Mouse (Mus musculus) cerebral cortex, adult 2 months (tissue): ENCODE results near the gene Jag2.

Source experiments
- WGBS: fragments of 180-500 bp; shearing (Covaris S2); methylation state at CpG from one replicate; pipeline ENCODE4 v1.1.7; 2018; 5-methylcytosine and 5-hydroxymethylcytosine counted together

The Jag2 gene

DNA sequence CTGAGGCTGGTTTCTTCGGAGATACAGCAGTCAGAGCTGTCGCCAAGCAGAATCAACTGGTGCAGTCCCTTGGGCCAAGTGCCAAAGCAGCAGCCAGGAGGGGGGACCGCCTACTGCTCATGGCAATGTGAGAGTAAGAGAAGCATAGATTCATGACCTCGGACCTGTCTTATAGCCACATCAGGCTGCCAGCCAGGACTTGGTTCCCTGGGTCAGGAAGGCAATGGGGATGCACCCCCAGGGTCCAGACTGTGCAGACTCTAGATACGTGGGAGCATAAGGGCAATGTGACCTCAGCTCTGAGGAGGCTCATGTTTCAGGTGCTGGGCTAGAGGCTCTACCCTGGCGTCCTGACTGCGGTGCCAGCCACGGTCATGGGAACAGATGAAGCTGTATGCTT is 25.6 kb downstream of the Jag2 start:
- WGBS, result 69% methylated on average over 8 of the region's 8 CpGs

DNA sequence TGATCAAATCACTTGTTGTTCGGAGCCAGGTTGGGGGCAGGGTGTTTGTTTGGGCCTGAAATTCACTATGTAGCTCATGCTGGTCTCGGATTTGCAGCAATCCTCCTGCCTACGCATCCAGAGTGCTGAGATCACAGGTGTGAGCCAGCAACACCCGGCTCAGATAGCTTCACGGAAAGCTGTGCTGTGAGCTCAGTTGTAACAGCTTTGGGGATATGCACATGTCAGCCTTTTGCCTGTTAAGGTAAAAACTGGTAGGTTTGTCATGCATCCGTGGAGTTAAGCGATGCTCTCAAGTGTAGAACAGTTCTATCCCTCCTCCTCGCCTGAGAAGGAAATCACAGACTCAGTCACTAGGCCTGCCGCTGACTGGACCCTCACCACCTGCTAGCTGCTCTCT is 28.9 kb downstream of the Jag2 start:
- 49% methylated on average over 9 of the region's 9 CpGs for WGBS

DNA sequence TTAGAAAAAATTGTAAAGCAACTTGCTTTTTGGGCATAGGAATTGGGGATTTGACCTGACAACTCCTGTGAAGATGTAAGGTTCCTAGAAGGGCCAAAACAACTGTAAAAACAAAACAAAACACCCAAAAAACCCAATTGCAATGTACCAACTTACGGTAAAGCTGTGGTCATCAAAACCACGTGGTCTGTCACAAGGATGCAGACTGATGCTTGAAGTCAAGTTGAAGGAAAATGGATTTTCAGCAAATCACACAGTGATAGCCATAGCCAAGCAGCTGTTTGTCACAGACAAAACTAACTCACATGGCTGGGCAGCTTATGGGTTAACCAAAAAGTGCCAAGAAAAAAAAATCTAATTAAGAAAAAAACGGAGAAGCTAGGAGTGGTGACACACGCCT is 30.6 kb downstream of the Jag2 start:
- 65% methylated on average over 4 of the region's 4 CpGs for WGBS

DNA sequence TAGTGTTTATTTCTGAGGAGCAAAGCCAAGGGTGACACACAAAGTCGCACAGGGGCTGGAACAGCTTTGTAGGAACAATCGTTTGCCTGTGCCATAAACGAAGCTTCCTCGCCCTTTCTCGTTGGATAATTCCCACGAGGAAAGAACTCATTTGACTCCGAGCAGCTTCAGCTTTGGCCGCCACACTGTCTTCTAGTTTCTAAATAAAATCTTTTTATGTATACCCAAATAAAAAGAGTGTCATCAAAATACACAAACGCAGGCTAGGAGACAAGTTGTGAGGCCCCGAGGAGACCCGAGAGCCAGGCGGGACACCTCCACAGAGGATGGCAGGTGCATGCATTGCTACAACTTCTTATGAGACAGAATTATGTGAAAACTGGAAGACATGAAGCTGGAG is 31.2 kb downstream of the Jag2 start:
- 51% methylated on average over 12 of the region's 12 CpGs for WGBS

DNA sequence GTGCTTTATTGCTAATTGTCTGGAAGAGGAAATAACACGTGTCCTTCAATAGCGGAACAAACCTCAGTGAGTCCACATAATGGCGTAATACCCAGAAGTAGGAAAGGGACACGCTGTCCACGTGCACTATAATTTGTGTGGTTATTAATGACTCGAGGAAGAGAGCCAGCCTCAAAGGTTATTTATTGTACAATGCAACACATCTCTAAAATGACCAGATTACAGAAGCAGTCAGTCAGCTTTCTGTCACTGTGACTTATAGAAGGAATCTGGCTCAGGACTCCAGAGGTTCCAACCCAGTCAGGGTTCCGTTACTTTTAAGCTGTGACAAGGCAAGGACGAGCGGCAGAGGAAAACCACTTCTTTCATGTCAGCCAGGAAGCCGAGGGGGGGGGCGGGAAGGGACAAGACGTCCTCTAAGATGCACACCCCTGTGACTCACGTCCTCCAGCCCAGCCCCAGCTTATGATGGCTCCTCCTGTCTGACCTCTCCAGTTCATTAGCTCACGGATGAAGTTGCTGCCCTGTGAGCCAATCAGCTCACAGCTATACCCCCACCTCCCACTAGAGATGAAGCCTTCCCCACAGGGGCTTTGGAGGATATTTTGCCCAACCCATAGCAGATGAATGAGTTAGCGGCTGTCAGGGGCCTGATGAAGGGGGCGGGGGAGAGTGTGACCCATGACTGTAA is 31.9 kb downstream of the Jag2 start:
- WGBS, result 37% methylated on average over 16 of the region's 16 CpGs

DNA sequence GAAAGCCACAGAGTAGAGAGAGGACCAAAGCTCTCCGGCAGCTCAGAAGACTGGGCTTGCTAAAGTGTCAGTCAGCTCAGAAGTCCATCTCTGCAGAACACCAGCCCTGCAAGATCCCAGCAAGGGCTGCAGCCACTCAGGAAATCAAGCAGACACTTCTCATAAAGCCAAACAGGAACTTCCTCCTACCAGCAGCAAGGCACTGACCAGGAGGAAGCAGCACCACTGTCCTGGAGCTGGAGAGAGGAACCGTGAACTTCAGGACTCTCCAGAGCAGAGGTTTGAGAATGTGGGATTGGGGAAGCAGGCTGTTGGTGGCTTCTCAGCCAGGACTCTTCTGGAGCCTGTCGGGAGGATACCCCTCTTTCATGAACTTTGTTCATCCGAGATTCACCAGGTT is 34.6 kb downstream of the Jag2 start:
- WGBS, result 57% methylated on average over 4 of the region's 4 CpGs

DNA sequence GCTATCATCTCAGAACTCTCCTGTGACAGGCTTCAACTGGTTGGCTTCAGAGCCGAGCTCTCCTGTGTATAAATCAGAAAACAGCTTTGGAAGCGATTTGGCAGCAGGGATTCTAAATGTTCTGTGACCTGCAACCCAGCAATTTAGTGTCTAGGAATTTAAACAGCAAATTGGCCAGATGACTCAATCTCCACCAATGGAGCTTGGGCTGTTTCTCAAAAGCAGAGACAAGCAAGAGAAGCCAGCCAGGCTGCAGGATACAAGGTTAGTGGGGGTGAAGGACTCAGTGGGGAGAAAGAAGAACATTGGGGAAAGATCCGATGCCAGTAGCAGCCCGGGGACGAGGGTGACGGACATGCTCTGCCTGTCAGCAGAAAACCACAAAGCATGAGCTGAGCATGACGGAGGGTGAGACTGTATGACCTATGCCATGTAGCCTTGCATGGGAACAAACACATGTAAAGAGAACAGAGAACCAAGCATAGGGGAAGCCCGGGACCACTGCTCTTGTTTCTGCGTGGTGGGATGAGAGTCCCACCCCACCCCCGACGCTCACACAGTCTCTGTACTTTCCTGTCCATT is 35.2 kb downstream of the Jag2 start:
- 50% methylated on average over 11 of the region's 11 CpGs for WGBS

DNA sequence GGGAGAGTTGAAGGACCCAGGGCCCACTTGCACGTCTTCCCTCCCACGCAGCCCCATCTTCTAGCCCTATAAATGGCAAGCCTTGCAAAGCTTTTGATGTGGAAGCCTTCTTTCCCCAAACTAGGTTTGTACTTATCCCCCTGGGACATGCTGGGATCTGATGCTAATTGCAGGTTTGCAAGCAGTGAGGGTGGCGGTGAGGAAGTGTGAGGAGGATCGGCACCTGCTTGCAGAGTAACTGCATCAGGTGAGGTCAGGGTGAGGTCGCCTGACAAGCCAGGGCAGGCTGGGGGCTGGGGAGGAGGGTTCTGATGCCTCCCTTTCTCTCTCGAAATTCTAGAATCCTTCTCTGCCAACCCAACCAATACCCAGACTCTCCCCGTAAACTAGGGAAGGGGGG is 44.1 kb downstream of the Jag2 start:
- 61% methylated on average over 7 of the region's 7 CpGs for whole genome bisulfite sequencing

DNA sequence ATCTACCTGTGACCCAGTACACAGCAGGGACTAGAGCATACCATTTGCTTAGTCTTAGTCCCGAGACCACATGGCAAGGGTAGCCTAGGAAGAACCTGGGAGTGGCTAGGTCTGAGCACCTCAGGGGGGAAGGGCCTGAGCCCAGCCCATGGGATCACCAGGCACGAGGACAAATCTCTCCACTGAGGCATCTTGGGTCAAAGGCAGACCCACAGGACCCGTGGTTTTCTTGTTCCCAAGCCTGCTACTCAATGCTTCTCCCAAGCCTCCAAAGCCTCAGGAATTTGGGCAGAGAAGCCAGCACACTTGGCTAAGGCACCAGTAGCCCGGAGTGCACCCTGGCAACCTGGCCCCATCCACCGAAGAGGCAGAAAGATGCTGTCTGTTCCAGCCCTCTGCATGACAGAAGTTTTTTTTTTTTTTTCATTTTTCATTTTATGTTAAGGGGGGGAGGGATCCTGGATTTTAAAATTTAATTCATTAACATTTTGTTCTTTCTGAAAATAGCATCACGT is 48.2 kb downstream of the Jag2 start:
- WGBS, result 71% methylated on average over 6 of the region's 6 CpGs

DNA sequence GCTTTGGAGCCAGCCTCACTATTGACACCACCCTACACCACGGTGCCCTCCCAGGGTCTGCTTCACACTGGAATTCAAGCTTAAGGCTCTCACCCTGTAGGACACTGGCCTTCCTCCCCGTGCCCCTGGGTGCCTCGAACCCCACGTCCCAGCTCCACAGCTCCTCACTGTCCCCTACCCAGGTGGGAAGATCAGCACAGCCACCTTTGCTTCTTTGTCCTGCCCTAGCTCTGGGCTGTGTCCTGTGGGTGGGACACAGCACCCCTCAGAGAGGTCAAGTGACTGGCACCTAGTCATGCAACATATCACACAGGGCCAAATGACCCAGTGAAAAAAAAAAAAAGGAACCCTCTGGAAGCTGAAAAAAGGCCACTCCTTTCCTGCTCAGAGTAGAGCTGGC is 48.9 kb downstream of the Jag2 start:
- WGBS, result 88% methylated on average over 4 of the region's 4 CpGs

DNA sequence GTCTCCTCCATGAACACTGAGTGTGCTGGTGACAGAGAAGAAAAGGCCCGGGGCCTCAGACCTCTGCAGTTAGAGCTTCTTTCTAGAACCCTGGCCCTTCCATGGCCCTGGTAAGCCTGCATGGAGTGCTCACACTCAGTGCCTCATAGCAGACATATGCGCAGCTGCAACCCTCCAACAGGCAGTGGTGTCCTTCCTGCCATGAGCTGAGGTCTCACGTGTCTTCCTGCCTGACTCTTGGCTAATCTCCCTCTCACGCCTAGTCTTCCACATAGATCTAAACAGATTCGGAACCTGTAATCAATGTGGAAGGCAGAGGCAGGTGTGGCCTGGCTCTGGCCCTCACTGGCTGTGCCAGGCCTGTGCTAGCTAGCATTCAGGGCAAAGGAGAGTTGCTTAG is 49.8 kb downstream of the Jag2 start:
- 84% methylated on average over 5 of the region's 5 CpGs for WGBS

DNA sequence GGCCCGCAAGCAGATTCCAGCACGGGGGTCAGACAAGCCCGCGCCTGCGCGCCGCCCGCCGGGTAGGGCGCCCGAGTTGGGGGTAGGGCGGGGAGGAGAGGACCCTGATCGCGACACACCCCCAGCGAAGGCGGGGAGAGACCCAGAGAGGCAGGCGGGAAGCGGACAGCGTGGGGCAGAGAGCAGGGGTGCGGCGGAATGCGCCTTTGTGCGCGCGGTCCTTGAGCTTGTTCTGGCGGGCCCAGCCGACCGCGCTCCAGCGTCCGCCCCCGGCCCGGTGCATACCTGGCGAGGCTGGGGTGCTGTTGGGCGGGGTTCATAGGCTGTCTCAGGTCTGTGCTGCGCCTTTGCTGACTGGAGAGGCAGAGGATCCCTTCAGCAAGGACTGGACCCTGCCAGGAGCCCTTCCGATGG is 52.0 kb downstream of the Jag2 start:
- 4% methylated on average over 34 of the region's 37 CpGs for WGBS

DNA sequence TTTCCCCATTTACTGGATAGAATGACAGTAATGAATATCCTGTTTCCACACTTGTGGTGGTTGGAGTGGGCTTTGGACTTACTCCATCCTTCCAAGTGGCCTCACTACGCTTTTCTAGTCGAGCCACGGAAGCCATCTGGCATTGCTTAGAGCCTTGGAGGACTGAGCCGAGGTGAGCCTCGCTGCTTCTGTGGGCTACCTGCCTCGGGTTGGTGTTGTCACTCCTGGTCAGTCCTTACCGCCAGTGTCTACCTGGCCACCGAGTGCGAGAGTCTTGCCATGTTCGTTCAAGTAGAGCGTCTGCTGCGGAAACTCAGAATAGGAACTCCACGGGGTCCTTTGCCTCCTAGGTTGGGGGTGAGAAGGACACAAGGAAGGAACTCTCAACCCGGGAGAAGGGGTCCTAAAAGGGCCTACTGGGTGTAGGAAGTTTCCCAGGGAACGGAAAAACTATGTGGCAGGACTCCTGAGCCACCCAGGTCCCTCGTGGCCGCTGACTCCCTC is 52.5 kb downstream of the Jag2 start:
- 4% methylated on average over 17 of the region's 17 CpGs for WGBS

DNA sequence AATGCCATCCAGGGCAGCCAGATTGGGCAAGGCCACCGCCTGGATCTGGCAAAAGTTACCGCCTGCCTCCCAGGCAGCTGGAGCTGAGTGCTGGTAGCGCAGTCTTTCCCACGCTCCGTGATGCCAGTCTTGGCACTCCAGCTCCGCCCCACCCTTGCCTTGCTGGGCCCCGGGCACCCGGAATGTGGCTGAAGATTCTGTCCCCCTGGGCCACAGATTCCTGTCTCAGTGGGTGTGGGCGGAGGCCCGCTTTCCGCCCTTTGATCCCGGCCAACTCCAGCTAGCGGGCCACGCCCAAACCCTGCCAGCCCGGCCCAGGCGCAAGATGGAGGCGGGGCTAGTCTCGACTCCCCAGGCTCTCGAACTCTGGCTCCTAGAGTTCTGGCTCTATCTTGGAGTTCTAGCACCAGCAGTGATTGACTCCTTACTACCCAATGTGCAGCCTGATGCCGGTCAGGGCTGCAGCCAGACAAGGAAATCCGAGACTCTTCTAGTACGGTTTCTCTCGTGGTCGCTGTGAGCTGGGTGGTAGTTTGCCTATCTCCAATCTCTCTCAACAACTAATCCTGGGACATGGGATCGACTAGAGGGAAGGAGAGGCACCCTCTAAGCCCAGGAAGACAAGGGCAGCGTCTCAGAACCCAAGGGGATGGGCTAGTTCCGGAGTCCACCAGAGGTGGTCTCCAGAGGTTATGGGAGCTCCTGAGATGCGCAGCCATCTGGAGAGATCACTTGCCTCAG is 53.1 kb downstream of the Jag2 start:
- 8% methylated on average over 28 of the region's 28 CpGs for WGBS

DNA sequence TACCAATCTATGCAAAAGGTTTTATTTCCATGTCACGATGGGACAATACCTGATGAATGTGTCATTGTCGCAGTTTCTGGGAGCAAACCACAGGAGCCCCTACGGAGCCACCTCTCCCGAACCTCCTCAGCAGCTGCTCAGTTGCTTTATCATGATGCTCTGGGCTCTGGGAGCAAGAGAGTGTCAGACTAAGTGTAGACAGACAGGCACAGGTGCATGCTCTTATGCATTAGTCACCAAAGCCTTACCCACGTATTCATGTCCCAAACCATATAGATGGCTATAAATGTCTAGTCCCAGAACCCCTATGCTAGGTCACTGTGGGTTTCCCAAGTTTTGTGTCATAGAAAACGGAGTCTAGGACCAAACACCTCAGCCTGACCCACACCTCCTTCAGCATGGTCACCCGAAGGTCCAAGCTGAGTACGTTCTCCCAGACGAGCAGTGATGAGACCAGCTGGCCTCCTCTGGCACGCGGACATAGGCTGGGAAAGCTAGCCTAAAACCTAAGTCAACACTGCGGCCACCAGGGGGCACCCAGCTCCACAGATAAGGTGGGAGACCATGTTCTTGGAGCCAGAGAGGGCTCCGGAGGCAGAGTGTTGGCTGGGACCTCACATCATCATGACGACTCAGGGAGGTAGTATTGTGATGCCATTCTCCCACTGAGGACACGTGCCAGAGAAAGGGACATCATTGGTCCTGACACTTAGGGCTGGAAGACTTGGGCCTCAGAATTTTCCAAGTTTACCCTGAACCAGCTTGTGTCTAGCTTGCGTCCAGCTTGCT is 54.2 kb downstream of the Jag2 start:
- 28% methylated on average over 16 of the region's 16 CpGs for WGBS

DNA sequence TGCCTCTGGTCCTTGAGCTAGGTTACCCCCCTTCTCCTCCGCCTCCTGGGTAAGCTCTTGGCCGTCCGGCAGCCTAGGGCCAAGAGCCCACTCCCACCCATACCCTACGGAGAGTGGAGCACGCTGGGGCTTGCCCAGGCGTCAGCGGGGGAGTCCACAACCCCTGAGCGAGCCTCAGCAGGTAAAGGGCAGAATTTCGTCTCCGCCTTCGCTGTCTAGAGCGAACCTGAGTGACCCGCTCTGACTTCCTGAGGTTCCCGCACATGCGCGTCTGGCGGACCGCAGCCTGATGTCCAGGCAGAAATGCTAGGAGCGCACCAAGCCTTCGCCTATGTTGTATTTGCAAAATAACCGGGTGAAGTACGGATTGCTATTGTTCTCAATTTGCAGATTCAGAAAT is 55.4 kb downstream of the Jag2 start:
- 33% methylated on average over 22 of the region's 22 CpGs for WGBS

DNA sequence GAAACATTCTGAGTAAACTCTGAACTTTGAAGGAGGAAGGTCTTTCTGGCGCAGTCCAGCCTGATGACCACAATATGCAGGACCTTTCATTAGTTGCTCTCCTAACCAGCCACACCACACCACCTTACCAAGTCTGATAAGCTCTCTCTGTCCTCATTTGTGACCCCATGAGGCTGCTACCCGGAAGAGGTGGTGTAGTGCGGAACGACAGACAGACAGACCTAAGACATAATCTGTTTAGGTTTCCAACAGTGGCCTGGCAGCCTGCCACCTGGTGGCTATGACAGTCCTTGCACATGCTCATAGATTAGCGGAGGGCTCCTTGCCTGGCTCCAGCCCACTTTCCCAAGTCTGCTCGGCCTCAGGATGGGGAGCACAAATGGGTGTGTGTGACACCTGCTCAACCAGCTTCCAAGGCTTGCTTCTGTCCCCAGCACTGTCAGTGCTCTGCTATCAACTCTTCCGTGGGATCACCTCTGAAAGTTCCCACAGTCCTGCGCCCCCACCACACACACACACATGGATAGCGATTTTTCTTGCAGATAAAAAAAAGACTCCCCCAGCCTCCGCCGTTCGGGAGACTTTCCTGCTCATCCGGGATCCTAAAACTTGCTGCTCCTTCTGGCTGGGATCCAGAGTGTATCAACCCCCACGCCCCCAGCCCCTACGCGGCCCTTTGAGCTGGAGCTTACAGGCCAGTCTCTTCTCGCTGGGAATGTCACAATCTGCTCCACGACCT is 56.0 kb downstream of the Jag2 start:
- 25% methylated on average over 18 of the region's 18 CpGs for WGBS

DNA sequence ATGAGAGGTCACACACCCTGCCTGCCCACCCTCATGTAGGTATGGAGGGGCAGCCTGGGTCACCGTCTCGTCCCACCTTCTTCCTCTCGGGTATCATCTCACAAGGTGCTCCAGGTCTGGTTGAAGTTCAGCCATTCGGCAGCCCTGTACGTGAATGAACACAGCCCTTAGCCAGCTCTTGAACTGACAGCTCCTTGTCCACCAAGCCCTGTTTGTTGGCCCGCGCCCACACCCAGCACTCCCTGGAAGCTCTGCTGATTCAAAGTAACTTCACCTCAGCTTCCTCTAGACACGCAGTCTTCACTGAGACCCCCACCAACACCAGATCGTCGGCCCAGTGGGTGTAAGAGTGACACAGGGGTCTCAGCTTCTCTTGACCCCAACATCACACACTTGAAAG is 56.6 kb downstream of the Jag2 start:
- 87% methylated on average over 10 of the region's 10 CpGs for WGBS

DNA sequence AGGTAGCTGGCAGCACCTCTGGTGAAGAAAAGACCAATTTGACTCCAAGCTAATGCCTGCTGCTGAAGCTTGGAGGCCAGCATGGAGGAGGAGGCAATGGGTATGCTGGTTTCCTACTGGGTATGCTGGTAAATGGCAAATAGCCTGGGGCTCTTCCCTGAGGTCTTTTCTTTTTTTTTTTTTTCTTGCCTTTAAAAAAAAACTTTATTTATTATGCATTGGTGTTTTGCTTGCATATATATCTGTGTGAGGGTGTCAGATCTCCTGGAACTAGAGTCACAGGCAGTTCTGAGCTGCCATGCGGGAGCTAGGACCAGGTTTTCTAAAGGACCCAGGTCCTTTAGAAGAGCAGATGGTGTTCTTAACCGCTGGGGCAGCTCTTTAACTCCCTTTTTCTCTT is 58.3 kb downstream of the Jag2 start:
- 95% methylated on average over 2 of the region's 2 CpGs for WGBS

DNA sequence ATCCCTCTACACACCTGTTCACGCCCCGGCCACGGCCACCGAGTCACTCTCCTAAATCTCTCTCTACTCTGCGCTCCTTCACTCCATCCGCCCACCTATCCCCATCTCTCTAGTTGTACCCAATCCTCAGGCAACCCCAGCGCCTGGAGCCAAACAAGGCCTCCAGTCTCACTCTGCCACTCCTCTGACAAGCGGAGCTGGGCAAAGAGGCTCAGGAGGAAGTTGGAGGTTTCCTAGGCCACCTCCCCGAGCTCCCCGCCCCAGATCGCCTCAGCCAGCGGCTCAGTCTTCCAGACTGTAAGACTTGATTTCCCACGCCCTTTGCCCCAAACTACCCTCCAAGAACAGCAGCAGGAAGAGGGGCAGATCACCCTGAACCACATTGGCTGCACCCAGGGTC is 58.8 kb downstream of the Jag2 start:
- 67% methylated on average over 13 of the region's 13 CpGs for WGBS

DNA sequence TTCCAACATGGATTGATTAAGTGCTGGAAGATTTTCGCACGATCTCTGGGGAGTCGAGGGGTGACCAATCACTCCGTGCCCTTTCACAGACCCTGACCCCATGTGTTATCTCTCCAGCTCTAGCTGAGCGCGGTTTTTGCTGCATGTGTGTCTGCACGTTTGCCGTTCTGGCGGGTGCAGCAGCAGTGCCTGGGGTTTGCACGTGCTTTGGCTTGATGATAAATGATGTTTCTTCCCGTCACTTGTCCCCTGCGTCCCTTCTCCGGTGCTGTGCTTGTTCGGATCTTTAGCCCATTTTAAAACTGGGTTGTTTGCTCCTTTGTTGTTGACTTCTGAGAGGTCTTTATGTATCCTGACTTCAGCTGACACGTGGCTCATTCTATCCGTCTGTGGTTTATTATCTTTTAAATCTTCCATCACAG is 59.8 kb downstream of the Jag2 start:
- WGBS, result 45% methylated on average over 16 of the region's 16 CpGs
